Mouse (Mus musculus): ENCODE results near the gene Mlh3. TPM values are rescaled to one million over a fixed set of nuclear protein-coding genes. Genes with fewer than 3 reads are reported as not detected.

The Mlh3 gene
- polyA plus RNA-seq, 1 experiment, result 8.1 TPM

- TF ChIP-seq POLR2A (IDR thresholded peaks at IDR 0.05; ENCODE audit: borderline replicate concordance, low read depth, low read length) (no peak), CTCF (IDR thresholded peaks at IDR 0.05; ENCODE audit: low read depth, low read length) (no peak)
- no peak overlapping the region for H3K27ac ChIP-seq (ENCODE audit: insufficient read depth, low read depth, low read length)
- H3K4me3 ChIP-seq (ENCODE audit: insufficient read depth, low read length), result no peak overlapping the region
- H3K4me1 ChIP-seq (ENCODE audit: control insufficient read depth, insufficient read depth, low read length), result peaks cover 24% of the 10 kb centered on the region
Observed at GRCm38 (mm10) chr12:85195086-85195485, 75.3 kb downstream of the Mlh3 start.

- H3K27ac ChIP-seq (ENCODE audit: insufficient read depth, low read depth, low read length), result no peak overlapping the region
- TF ChIP-seq POLR2A (IDR thresholded peaks at IDR 0.05; ENCODE audit: borderline replicate concordance, low read depth, low read length) (no peak), CTCF (IDR thresholded peaks at IDR 0.05; ENCODE audit: low read depth, low read length) (no peak)
- no peak overlapping the region for H3K4me3 ChIP-seq (ENCODE audit: insufficient read depth, low read length)
- H3K4me1 ChIP-seq (ENCODE audit: control insufficient read depth, insufficient read depth, low read length), result peaks cover 24% of the 10 kb centered on the region
Observed at GRCm38 (mm10) chr12:85194623-85195018, 75.8 kb downstream of the Mlh3 start.

GRCm38 (mm10) chr12:85193923-85194622 lies 76.3 kb downstream of the Mlh3 start:
- Histone ChIP-seq H3K27ac (ENCODE audit: insufficient read depth, low read depth, low read length) (no peak overlapping the region), H3K4me3 (ENCODE audit: insufficient read depth, low read length) (no peak overlapping the region)
- no peak for TF ChIP-seq POLR2A (IDR thresholded peaks at IDR 0.05; ENCODE audit: borderline replicate concordance, low read depth, low read length)

GRCm38 (mm10) chr12:85193146-85193545 lies 77.3 kb downstream of the Mlh3 start:
- Histone ChIP-seq H3K27ac (ENCODE audit: insufficient read depth, low read depth, low read length) (no peak overlapping the region), H3K4me3 (ENCODE audit: insufficient read depth, low read length) (no peak overlapping the region), H3K4me1 (ENCODE audit: control insufficient read depth, insufficient read depth, low read length) (peaks cover 24% of the 10 kb centered on the region)
- TF ChIP-seq POLR2A (IDR thresholded peaks at IDR 0.05; ENCODE audit: borderline replicate concordance, low read depth, low read length), result no peak
- TF ChIP-seq CTCF (IDR thresholded peaks at IDR 0.05; ENCODE audit: low read depth, low read length), result no peak

More at GRCm38 (mm10) chr12:85193923-85194622, 76.3 kb downstream of the Mlh3 start:
- peaks cover 24% of the 10 kb centered on the region for H3K4me1 ChIP-seq (ENCODE audit: control insufficient read depth, insufficient read depth, low read length)

GRCm38 (mm10) chr12:85192461-85193108 lies 77.8 kb downstream of the Mlh3 start:
- Histone ChIP-seq H3K4me3 (ENCODE audit: insufficient read depth, low read length) (no peak overlapping the region), H3K4me1 (ENCODE audit: control insufficient read depth, insufficient read depth, low read length) (peaks cover 24% of the 10 kb centered on the region), H3K27ac (ENCODE audit: insufficient read depth, low read depth, low read length) (peak overlapping the region; percentile 57)
- no peak for TF ChIP-seq POLR2A (IDR thresholded peaks at IDR 0.05; ENCODE audit: borderline replicate concordance, low read depth, low read length)
- TF ChIP-seq CTCF (IDR thresholded peaks at IDR 0.05; ENCODE audit: low read depth, low read length), result no peak

- Histone ChIP-seq H3K4me3 (ENCODE audit: insufficient read depth, low read length) (no peak overlapping the region), H3K4me1 (ENCODE audit: control insufficient read depth, insufficient read depth, low read length) (peaks cover 26% of the 10 kb centered on the region), H3K27ac (ENCODE audit: insufficient read depth, low read depth, low read length) (no peak overlapping the region)
- TF ChIP-seq CTCF (IDR thresholded peaks at IDR 0.05; ENCODE audit: low read depth, low read length) (no peak), POLR2A (IDR thresholded peaks at IDR 0.05; ENCODE audit: borderline replicate concordance, low read depth, low read length) (no peak)
Observed at GRCm38 (mm10) chr12:85190290-85190689, 80.1 kb downstream of the Mlh3 start.

GRCm38 (mm10) chr12:85186361-85186760 lies 84.0 kb downstream of the Mlh3 start:
- H3K4me3 ChIP-seq (ENCODE audit: insufficient read depth, low read length), result no peak overlapping the region
- peaks cover 9% of the 10 kb centered on the region for H3K4me1 ChIP-seq (ENCODE audit: control insufficient read depth, insufficient read depth, low read length)
- TF ChIP-seq POLR2A (IDR thresholded peaks at IDR 0.05; ENCODE audit: borderline replicate concordance, low read depth, low read length), result no peak
- no peak for TF ChIP-seq CTCF (IDR thresholded peaks at IDR 0.05; ENCODE audit: low read depth, low read length)
- H3K27ac ChIP-seq (ENCODE audit: insufficient read depth, low read depth, low read length), result no peak overlapping the region

- H3K4me3 ChIP-seq (ENCODE audit: insufficient read depth, low read length), result no peak overlapping the region
- TF ChIP-seq POLR2A (IDR thresholded peaks at IDR 0.05; ENCODE audit: borderline replicate concordance, low read depth, low read length) (no peak), CTCF (IDR thresholded peaks at IDR 0.05; ENCODE audit: low read depth, low read length) (no peak)
- H3K27ac ChIP-seq (ENCODE audit: insufficient read depth, low read depth, low read length), result no peak overlapping the region
- peaks cover 9% of the 10 kb centered on the region for H3K4me1 ChIP-seq (ENCODE audit: control insufficient read depth, insufficient read depth, low read length)
Observed at GRCm38 (mm10) chr12:85185810-85186209, 84.6 kb downstream of the Mlh3 start.

Other genes with a start within 250 kb of the Mlh3 start
- 1.4 and 3.1 TPM in 2 replicates for gene Prox2, start 159.8 kb downstream of the Mlh3 start, polyA plus RNA-seq (2012; ENCODE audit: insufficient read depth, insufficient read length, missing spikeins)
- gene Dlst, start 159.8 kb downstream of the Mlh3 start, polyA plus RNA-seq (2012; ENCODE audit: insufficient read depth, insufficient read length, missing spikeins), result 86.0 and 92.0 TPM in 2 replicates
- not detected in 2 replicates for gene Rps6kl1, start 119.3 kb downstream of the Mlh3 start, polyA plus RNA-seq (2012; ENCODE audit: insufficient read depth, insufficient read length, missing spikeins)
- 2.2 TPM in 2 replicates for gene Pgf, start 92.8 kb downstream of the Mlh3 start, polyA plus RNA-seq (2012; ENCODE audit: insufficient read depth, insufficient read length, missing spikeins)
- gene Eif2b2, start 51.1 kb downstream of the Mlh3 start, polyA plus RNA-seq (2012; ENCODE audit: insufficient read depth, insufficient read length, missing spikeins), result 34.3 and 45.1 TPM in 2 replicates
- 23.5 and 24.0 TPM in 2 replicates for gene Acyp1, start 17.8 kb upstream of the Mlh3 start, polyA plus RNA-seq (2012; ENCODE audit: insufficient read depth, insufficient read length, missing spikeins)
- not detected in 2 replicates for gene Zc2hc1c, start 18.0 kb upstream of the Mlh3 start, polyA plus RNA-seq (2012; ENCODE audit: insufficient read depth, insufficient read length, missing spikeins)
- 46.6 and 52.4 TPM in 2 replicates for gene Nek9, start 68.8 kb upstream of the Mlh3 start, polyA plus RNA-seq (2012; ENCODE audit: insufficient read depth, insufficient read length, missing spikeins)
- 291 and 303 TPM in 2 replicates for gene Tmed10, start 104.2 kb upstream of the Mlh3 start, polyA plus RNA-seq (2012; ENCODE audit: insufficient read depth, insufficient read length, missing spikeins)
- gene Fos, start 203.3 kb upstream of the Mlh3 start, polyA plus RNA-seq (2012; ENCODE audit: insufficient read depth, insufficient read length, missing spikeins), result 64.0 and 65.2 TPM in 2 replicates